ENCODE assay signal across 34 mouse cellular contexts in the genomic region with DNA sequence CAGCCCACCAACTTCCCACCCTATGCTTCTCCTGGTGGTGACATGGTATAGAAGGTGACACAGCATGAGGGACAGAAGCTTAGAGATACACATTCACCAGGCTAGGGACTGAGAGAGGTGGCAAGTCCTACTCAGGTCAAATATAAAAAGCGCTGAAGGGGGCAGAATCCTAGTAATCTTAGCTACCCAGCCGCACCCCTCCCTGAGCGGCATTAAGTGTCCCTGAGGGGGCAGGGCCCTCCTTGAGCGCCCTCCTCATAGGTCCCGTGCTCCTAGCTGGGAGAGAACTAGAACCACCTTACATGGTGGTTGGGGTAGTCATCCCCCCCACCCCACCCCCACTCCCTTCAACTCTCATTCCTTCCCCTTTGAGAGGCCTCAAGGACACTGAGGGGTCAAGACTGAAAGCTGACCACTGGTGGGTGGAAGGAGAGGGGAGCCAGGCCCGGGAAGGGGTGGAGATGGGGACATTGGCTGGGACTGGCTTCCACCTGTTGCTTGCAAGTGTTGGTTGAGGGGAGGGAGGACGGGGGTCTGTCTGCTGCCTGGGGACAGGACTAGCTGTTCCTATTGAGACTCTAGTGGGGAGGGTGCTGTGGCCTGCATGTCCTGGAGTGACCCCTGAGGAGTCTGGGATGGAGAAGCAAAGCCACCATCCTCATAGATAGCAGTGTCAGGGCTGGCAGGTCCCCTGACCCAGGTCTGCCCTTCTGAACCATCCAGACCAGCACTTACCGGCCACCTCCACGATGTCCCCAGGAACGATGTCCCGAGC. TPM values are rescaled to one million over a fixed set of nuclear protein-coding genes. Genes with fewer than 3 reads are reported as not detected.
DNase-seq lines count a peak whose midpoint lies in the region; ATAC-seq lines count a peak whose summit lies in the region.
"Had no signal": no experiment of that assay in that cellular context is flagged by ENCODE, and none has a peak within 500 bp of the region (broad histone marks: within the 10 kb centered on the region; RNA-seq: fewer than 3 reads in every experiment).

No protein-coding gene starts in this region.

- 0 out of 2 replicates have a peak, but pooled peaks cover 4% of the 10 kb centered on the region for H3K27me3 ChIP-seq in heart, embryonic 12.5 days (replicated peaks)
- peaks cover 3% of the 10 kb centered on the region; the same call in 1 of the 2 replicates for H3K27me3 ChIP-seq in heart, embryonic 11.5 days (ENCODE audit: control insufficient read depth, insufficient read depth, low read length)
- H3K27me3 ChIP-seq in megakaryocyte, embryonic 14.5 days (replicated peaks), result peaks cover 6% of the 10 kb centered on the region
- H3K27me3 ChIP-seq in forebrain, embryonic 11.5 days (ENCODE audit: control insufficient read depth, insufficient read depth, low read length), result no peaks in the 10 kb centered on the region
- H3K27me3 ChIP-seq: embryonic facial prominence, embryonic 12.5 days; heart, embryonic 15.5 days; kidney, embryonic 15.5 days; limb, embryonic 15.5 days; liver, embryonic 13.5 days; neural tube, embryonic 12.5 days had no signal

- peak; percentile 76 for DNase-seq in gastrocnemius, postnatal 14 days
- no peak for DNase-seq in lung, postnatal 14 days
- DNase-seq in forebrain, embryonic 11.5 days (ENCODE audit: low spot score), result no peak
- DNase-seq: adrenal gland, postnatal 14 days; cerebellum, adult 11 months; cerebellum, adult 9-10 months; cerebellum, postnatal 36 days; heart, adult 18-20 months; heart, postnatal 4 days; kidney, adult 11 months; kidney, postnatal 36 days; liver, embryonic 13.5 days; lung, adult 18-20 months; right cerebral cortex, adult 18-20 months; thymus, postnatal 4 days had no signal

- intact Hi-C loops in gastrocnemius, postnatal 14 days (cut with DNase I; ENCODE audit: low total_unique reads), result no loop called here

- no peak overlapping the region for H3K27ac ChIP-seq in heart, embryonic 12.5 days (ENCODE audit: poor library complexity, severe bottlenecking)
- H3K27ac ChIP-seq in heart, embryonic 11.5 days (ENCODE audit: low read depth, low read length), result no peak overlapping the region
- no peak overlapping the region for H3K27ac ChIP-seq in forebrain, embryonic 11.5 days (ENCODE audit: low read depth, low read length)
- H3K27ac ChIP-seq: embryonic facial prominence, embryonic 12.5 days; forebrain, embryonic 10.5 days; heart, embryonic 15.5 days; hindbrain, embryonic 13.5 days; layer of hippocampus, adult 2 months; limb, embryonic 15.5 days; liver, embryonic 13.5 days; macrophage; midbrain, embryonic 10.5 days; midbrain, embryonic 15.5 days; neural tube, embryonic 12.5 days; stomach, postnatal 0 days had no signal

- H3K36me3 ChIP-seq in heart, embryonic 12.5 days, result no peaks in the 10 kb centered on the region
- H3K36me3 ChIP-seq in heart, embryonic 11.5 days (ENCODE audit: control insufficient read depth, insufficient read depth, low read length), result no peaks in the 10 kb centered on the region
- peaks cover 73% of the 10 kb centered on the region for H3K36me3 ChIP-seq in megakaryocyte, embryonic 14.5 days (replicated peaks; ENCODE audit: low read length)
- no peaks in the 10 kb centered on the region for H3K36me3 ChIP-seq in forebrain, embryonic 11.5 days (ENCODE audit: control insufficient read depth, insufficient read depth, low read length)
- H3K36me3 ChIP-seq: embryonic facial prominence, embryonic 12.5 days; forebrain, embryonic 10.5 days; heart, embryonic 15.5 days; hindbrain, embryonic 13.5 days; kidney, embryonic 15.5 days; limb, embryonic 15.5 days; liver, embryonic 13.5 days; midbrain, embryonic 10.5 days; midbrain, embryonic 15.5 days; neural tube, embryonic 12.5 days had no signal

- H3K4me3 ChIP-seq in heart, embryonic 12.5 days, result no peak overlapping the region
- H3K4me3 ChIP-seq in heart, embryonic 11.5 days (ENCODE audit: low read depth, low read length), result no peak overlapping the region
- H3K4me3 ChIP-seq in megakaryocyte, embryonic 14.5 days (replicated peaks), result peak overlapping the region; percentile 71
- H3K4me3 ChIP-seq in forebrain, embryonic 11.5 days (ENCODE audit: low read depth, low read length), result no peak overlapping the region
- H3K4me3 ChIP-seq: embryonic facial prominence, embryonic 12.5 days; forebrain, embryonic 10.5 days; heart, embryonic 15.5 days; hindbrain, embryonic 13.5 days; kidney, embryonic 15.5 days; layer of hippocampus, adult 2 months; limb, embryonic 15.5 days; liver, embryonic 13.5 days; midbrain, embryonic 10.5 days; midbrain, embryonic 15.5 days; neural tube, embryonic 12.5 days had no signal

- H3K9me3 ChIP-seq in heart, embryonic 12.5 days (replicated peaks), result no peaks in the 10 kb centered on the region
- H3K9me3 ChIP-seq in heart, embryonic 11.5 days (replicated peaks; ENCODE audit: control insufficient read depth, low read length), result no peaks in the 10 kb centered on the region
- H3K9me3 ChIP-seq in megakaryocyte, embryonic 14.5 days, result no peaks in the 10 kb centered on the region
- H3K9me3 ChIP-seq in forebrain, embryonic 11.5 days (ENCODE audit: control insufficient read depth, low read length), result no peaks in the 10 kb centered on the region
- H3K9me3 ChIP-seq: embryonic facial prominence, embryonic 12.5 days; forebrain, embryonic 10.5 days; heart, embryonic 15.5 days; hindbrain, embryonic 13.5 days; kidney, embryonic 15.5 days; limb, embryonic 15.5 days; liver, embryonic 13.5 days; midbrain, embryonic 10.5 days; midbrain, embryonic 15.5 days; neural tube, embryonic 12.5 days had no signal

- 75% methylated on average over 11 of the region's 11 CpGs for WGBS in heart, embryonic 12.5 days
- WGBS in heart, embryonic 11.5 days (ENCODE audit: insufficient replicate concordance), result 69% methylated on average over 11 of the region's 11 CpGs
- 85% methylated on average over 11 of the region's 11 CpGs for WGBS in forebrain, embryonic 11.5 days

- ATAC-seq in heart, embryonic 12.5 days (ENCODE audit: insufficient number of reproducible peaks, low FRiP score), result no peak
- no peak for ATAC-seq in heart, embryonic 11.5 days (replicated peaks; ENCODE audit: insufficient number of reproducible peaks, low FRiP score, low TSS enrichment)
- ATAC-seq in megakaryocyte, adult 5-6 weeks (ENCODE audit: poor library complexity, severe bottlenecking), result no peak
- ATAC-seq in forebrain, embryonic 11.5 days (replicated peaks; ENCODE audit: low FRiP score), result no peak
- ATAC-seq: CD4-positive, CD25-positive, alpha-beta regulatory T cell, adult 4 months; forebrain, embryonic 16.5 days; lung, postnatal 0 days; midbrain, embryonic 15.5 days had no signal

- H3K9ac ChIP-seq in heart, embryonic 12.5 days, result 0 out of 2 replicates have a peak overlapping the region, but pooled peaks have one; percentile 4
- H3K9ac ChIP-seq in heart, embryonic 11.5 days (ENCODE audit: low read depth, low read length), result no peak overlapping the region
- no peak overlapping the region for H3K9ac ChIP-seq in forebrain, embryonic 11.5 days (ENCODE audit: low read length)
- H3K9ac ChIP-seq: embryonic facial prominence, embryonic 12.5 days; heart, embryonic 15.5 days; hindbrain, embryonic 13.5 days; kidney, embryonic 15.5 days; limb, embryonic 15.5 days; liver, embryonic 13.5 days; midbrain, embryonic 15.5 days; neural tube, embryonic 12.5 days had no signal

- H3K4me1 ChIP-seq in heart, embryonic 12.5 days (replicated peaks), result peaks cover 31% of the 10 kb centered on the region
- H3K4me1 ChIP-seq in heart, embryonic 11.5 days (ENCODE audit: control insufficient read depth, insufficient read depth, low read length), result peaks cover 13% of the 10 kb centered on the region
- H3K4me1 ChIP-seq in megakaryocyte, embryonic 14.5 days, result peaks cover 95% of the 10 kb centered on the region
- H3K4me1 ChIP-seq in forebrain, embryonic 11.5 days (replicated peaks; ENCODE audit: control insufficient read depth, insufficient read depth, low read length), result no peaks in the 10 kb centered on the region
- H3K4me1 ChIP-seq: hindbrain, embryonic 13.5 days; midbrain, embryonic 15.5 days; neural tube, embryonic 12.5 days had no signal

- H3K4me2 ChIP-seq in heart, embryonic 12.5 days, result no peak overlapping the region
- no peak overlapping the region for H3K4me2 ChIP-seq in heart, embryonic 11.5 days
- no peak overlapping the region for H3K4me2 ChIP-seq in forebrain, embryonic 11.5 days (ENCODE audit: low read depth, low read length, severe bottlenecking)
- H3K4me2 ChIP-seq: embryonic facial prominence, embryonic 12.5 days; heart, embryonic 15.5 days; hindbrain, embryonic 13.5 days; kidney, embryonic 15.5 days; limb, embryonic 15.5 days; liver, embryonic 13.5 days; midbrain, embryonic 15.5 days; neural tube, embryonic 12.5 days had no signal

RNA-seq across cellular contexts. Expression of a gene that starts 3.9 kb away (rescaled TPM):
- 1.7 and 3.2 TPM in 2 replicates for polyA plus RNA-seq in heart, embryonic 12.5 days (2016; fragmentation: Nextera tagmentation; extraction: Ambion mirVana)
- polyA plus RNA-seq in heart, embryonic 11.5 days (2014; fragmentation: Nextera tagmentation; extraction: Ambion mirVana), result 5.0 and 7.5 TPM in 2 replicates
- polyA plus RNA-seq in megakaryocyte, embryonic 14.5 days (2012; ENCODE audit: insufficient read depth, low replicate concordance), result 1.1 and 1.4 TPM in 2 replicates
- 0.07 and 0.52 TPM in 2 replicates for total RNA-seq in megakaryocyte, adult 5-6 weeks (2015)
- not detected in 2 replicates for total RNA-seq in megakaryocyte, adult 5-6 weeks (2017)
- over 10,000 TPM; 16,285 to 17,681 TPM for total RNA-seq in gastrocnemius, postnatal 14 days (2021)
- polyA plus RNA-seq in forebrain, embryonic 11.5 days (2014; fragmentation: Nextera tagmentation; extraction: Ambion mirVana), result not detected in 2 replicates
- polyA plus RNA-seq: macrophage had no signal

RNA-seq across cellular contexts. Expression of a gene that starts 16.2 kb away (rescaled TPM):
- 43.2 and 45.1 TPM in 2 replicates for polyA plus RNA-seq in heart, embryonic 12.5 days (2016; fragmentation: Nextera tagmentation; extraction: Ambion mirVana)
- 33.7 and 36.0 TPM in 2 replicates for polyA plus RNA-seq in heart, embryonic 11.5 days (2014; fragmentation: Nextera tagmentation; extraction: Ambion mirVana)
- polyA plus RNA-seq in megakaryocyte, embryonic 14.5 days (2012; ENCODE audit: insufficient read depth, low replicate concordance), result 94.0 and 146 TPM in 2 replicates
- 18.2 and 20.6 TPM in 2 replicates for total RNA-seq in megakaryocyte, adult 5-6 weeks (2015)
- total RNA-seq in megakaryocyte, adult 5-6 weeks (2017), result 9.9 and 10.6 TPM in 2 replicates
- 10 to 100 TPM; 47.1 to 47.6 TPM for total RNA-seq in gastrocnemius, postnatal 14 days (2021)
- polyA plus RNA-seq in forebrain, embryonic 11.5 days (2014; fragmentation: Nextera tagmentation; extraction: Ambion mirVana), result 53.5 and 55.6 TPM in 2 replicates

RNA-seq across cellular contexts. Expression of a gene that starts 28.1 kb away (rescaled TPM):
- 167 and 168 TPM in 2 replicates for polyA plus RNA-seq in heart, embryonic 12.5 days (2016; fragmentation: Nextera tagmentation; extraction: Ambion mirVana)
- polyA plus RNA-seq in heart, embryonic 11.5 days (2014; fragmentation: Nextera tagmentation; extraction: Ambion mirVana), result 167 and 187 TPM in 2 replicates
- polyA plus RNA-seq in megakaryocyte, embryonic 14.5 days (2012; ENCODE audit: insufficient read depth, low replicate concordance), result 19.3 and 43.5 TPM in 2 replicates
- total RNA-seq in megakaryocyte, adult 5-6 weeks (2015), result 40.2 and 44.3 TPM in 2 replicates
- total RNA-seq in megakaryocyte, adult 5-6 weeks (2017), result 33.8 and 44.9 TPM in 2 replicates
- total RNA-seq in gastrocnemius, postnatal 14 days (2021), result 100 to 1,000 TPM; 117 to 146 TPM
- polyA plus RNA-seq in forebrain, embryonic 11.5 days (2014; fragmentation: Nextera tagmentation; extraction: Ambion mirVana), result 138 and 160 TPM in 2 replicates

RNA-seq across cellular contexts. Expression of a gene that starts 30.5 kb away (rescaled TPM):
- 23.3 and 23.9 TPM in 2 replicates for polyA plus RNA-seq in heart, embryonic 12.5 days (2016; fragmentation: Nextera tagmentation; extraction: Ambion mirVana)
- 18.1 and 23.0 TPM in 2 replicates for polyA plus RNA-seq in heart, embryonic 11.5 days (2014; fragmentation: Nextera tagmentation; extraction: Ambion mirVana)
- polyA plus RNA-seq in megakaryocyte, embryonic 14.5 days (2012; ENCODE audit: insufficient read depth, low replicate concordance), result 97.9 and 143 TPM in 2 replicates
- total RNA-seq in megakaryocyte, adult 5-6 weeks (2015), result 6.7 and 6.8 TPM in 2 replicates
- total RNA-seq in megakaryocyte, adult 5-6 weeks (2017), result 21.4 and 25.0 TPM in 2 replicates
- 10 to 100 TPM; 12.1 to 12.7 TPM for total RNA-seq in gastrocnemius, postnatal 14 days (2021)
- 23.4 and 24.8 TPM in 2 replicates for polyA plus RNA-seq in forebrain, embryonic 11.5 days (2014; fragmentation: Nextera tagmentation; extraction: Ambion mirVana)

RNA-seq across cellular contexts. Expression of a gene that starts 44.2 kb away (rescaled TPM):
- 49.7 and 52.5 TPM in 2 replicates for polyA plus RNA-seq in heart, embryonic 12.5 days (2016; fragmentation: Nextera tagmentation; extraction: Ambion mirVana)
- polyA plus RNA-seq in heart, embryonic 11.5 days (2014; fragmentation: Nextera tagmentation; extraction: Ambion mirVana), result 38.2 and 39.9 TPM in 2 replicates
- 956 and 1,090 TPM in 2 replicates for polyA plus RNA-seq in megakaryocyte, embryonic 14.5 days (2012; ENCODE audit: insufficient read depth, low replicate concordance)
- total RNA-seq in megakaryocyte, adult 5-6 weeks (2015), result 75.5 and 84.4 TPM in 2 replicates
- total RNA-seq in megakaryocyte, adult 5-6 weeks (2017), result 26.1 and 40.5 TPM in 2 replicates
- total RNA-seq in gastrocnemius, postnatal 14 days (2021), result 10 to 100 TPM; 31.1 to 32.4 TPM
- polyA plus RNA-seq in forebrain, embryonic 11.5 days (2014; fragmentation: Nextera tagmentation; extraction: Ambion mirVana), result 81.4 and 81.8 TPM in 2 replicates
